Mouse (Mus musculus): ENCODE results near the gene 4930470P17Rik.
"Not testable (repeated sequence)": the region's sequence is repeated elsewhere in the genome, so short reads cannot be mapped to it uniquely, and the experiment has no call there.

- TF ChIP-seq POLR2A (IDR thresholded peaks at IDR 0.05; ENCODE audit: control insufficient read depth, extremely low read depth, insufficient read depth, low read length, poor library complexity); CTCF (IDR thresholded peaks at IDR 0.05; ENCODE audit: borderline replicate concordance, control insufficient read depth, extremely low read depth, insufficient read depth, low read length, poor library complexity): not testable (repeated sequence)
Measured at GRCm38 (mm10) chr2:170611794-170612193, 10.0 kb upstream of the 4930470P17Rik start.
